Mouse (Mus musculus) liver, adult 2 months (tissue): ENCODE measurements around the gene Spata31d1b.

Source experiments
- CTCF ChIP-seq: fragments of 200-500 bp; IDR thresholded peaks from 2 replicates; pipeline ENCODE4 v1.5.1; 2011; ENCODE audit warnings: low read depth, low read length, control low read depth
- POLR2A ChIP-seq: fragments of 200-500 bp; IDR thresholded peaks from 2 replicates; pipeline ENCODE4 v1.6.1; 2011; ENCODE audit warnings: low read length, control low read depth; ENCODE audit not compliant: insufficient read depth; ENCODE audit errors: extremely low read depth

GRCm38 (mm10) chr13:59694008-59694407 is 18.1 kb upstream of the Spata31d1b start, which contains the start of gene 4921517D22Rik:
- TF ChIP-seq POLR2A, result no peak
- TF ChIP-seq CTCF, result no peak
